ENCODE assay signal across 23 mouse cellular contexts in genomic region chr19:45730042-45730441, GRCm38 (mm10). TPM values are rescaled to one million over a fixed set of nuclear protein-coding genes. Genes with fewer than 3 reads are reported as not detected.
DNase-seq lines count a peak whose midpoint lies in the region; ATAC-seq and TF ChIP-seq lines count a peak whose summit lies in the region.
"Had no signal": no experiment of that assay in that cellular context is flagged by ENCODE, and none has a peak within 500 bp of the region (broad histone marks: within the 10 kb centered on the region; RNA-seq: fewer than 3 reads in every experiment).

No protein-coding gene starts in this region.

- no peak overlapping the region for H3K4me3 ChIP-seq in midbrain, embryonic 11.5 days (ENCODE audit: low read depth, low read length)
- H3K4me3 ChIP-seq in midbrain, embryonic 14.5 days (replicated peaks; ENCODE audit: low read depth, low read length): no peak overlapping the region
- H3K4me3 ChIP-seq in testis, adult 2 months (ENCODE audit: control insufficient read depth, low read depth, low read length): peak overlapping the region; percentile 52
- H3K4me3 ChIP-seq: embryonic facial prominence, embryonic 13.5 days; embryonic facial prominence, embryonic 15.5 days; erythroblast, embryonic 14.5 days; forebrain, embryonic 10.5 days; forebrain, embryonic 12.5 days had no signal

- H3K9ac ChIP-seq in midbrain, embryonic 11.5 days (ENCODE audit: low read length): no peak overlapping the region
- H3K9ac ChIP-seq in midbrain, embryonic 14.5 days (replicated peaks; ENCODE audit: low read length): no peak overlapping the region
- H3K9ac ChIP-seq: embryonic facial prominence, embryonic 13.5 days; embryonic facial prominence, embryonic 15.5 days; forebrain, embryonic 12.5 days had no signal

- H3K36me3 ChIP-seq in midbrain, embryonic 11.5 days (ENCODE audit: control insufficient read depth, insufficient read depth, low read length): no peaks in the 10 kb centered on the region
- no peaks in the 10 kb centered on the region for H3K36me3 ChIP-seq in midbrain, embryonic 14.5 days (ENCODE audit: control insufficient read depth, insufficient read depth, low read length)
- H3K36me3 ChIP-seq in testis, adult 2 months (ENCODE audit: control insufficient read depth, insufficient read depth, low read length): no peaks in the 10 kb centered on the region
- H3K36me3 ChIP-seq: embryonic facial prominence, embryonic 13.5 days; embryonic facial prominence, embryonic 15.5 days; forebrain, embryonic 10.5 days; forebrain, embryonic 12.5 days had no signal

- no peak for TF ChIP-seq POLR2A in testis, adult 2 months (IDR thresholded peaks at IDR 0.05; ENCODE audit: control insufficient read depth, low read depth, low read length)

- no peaks in the 10 kb centered on the region for H3K4me1 ChIP-seq in midbrain, embryonic 11.5 days (ENCODE audit: control insufficient read depth, insufficient read depth, low read length)
- no peaks in the 10 kb centered on the region for H3K4me1 ChIP-seq in midbrain, embryonic 14.5 days (ENCODE audit: control insufficient read depth, insufficient read depth, low read length)
- H3K4me1 ChIP-seq in testis, adult 2 months (ENCODE audit: control insufficient read depth, insufficient read depth, low read length): peaks cover 14% of the 10 kb centered on the region

- TF ChIP-seq CTCF in testis, adult 2 months (IDR thresholded peaks at IDR 0.05; ENCODE audit: control insufficient read depth, insufficient read depth, insufficient replicate concordance, low read depth, low read length): no peak

- H3K4me2 ChIP-seq in midbrain, embryonic 11.5 days: no peak overlapping the region
- H3K4me2 ChIP-seq in midbrain, embryonic 14.5 days (ENCODE audit: low read length): no peak overlapping the region
- H3K4me2 ChIP-seq: embryonic facial prominence, embryonic 13.5 days; embryonic facial prominence, embryonic 15.5 days; forebrain, embryonic 12.5 days had no signal

- H3K27me3 ChIP-seq in midbrain, embryonic 11.5 days (ENCODE audit: control insufficient read depth, insufficient read depth, low read length): peaks cover 86% of the 10 kb centered on the region
- H3K27me3 ChIP-seq in midbrain, embryonic 14.5 days (ENCODE audit: control insufficient read depth, insufficient read depth, low read length): peaks cover 50% of the 10 kb centered on the region
- no peaks in the 10 kb centered on the region for H3K27me3 ChIP-seq in testis, adult 2 months (ENCODE audit: control insufficient read depth, insufficient read depth, low read length)

- no peaks in the 10 kb centered on the region for H3K9me3 ChIP-seq in midbrain, embryonic 11.5 days (ENCODE audit: control insufficient read depth, low read length)
- no peaks in the 10 kb centered on the region for H3K9me3 ChIP-seq in midbrain, embryonic 14.5 days (ENCODE audit: control insufficient read depth, low read length)
- H3K9me3 ChIP-seq: embryonic facial prominence, embryonic 13.5 days; embryonic facial prominence, embryonic 15.5 days; forebrain, embryonic 10.5 days; forebrain, embryonic 12.5 days had no signal

- H3K27ac ChIP-seq in midbrain, embryonic 11.5 days (ENCODE audit: low read depth, low read length): no peak overlapping the region
- H3K27ac ChIP-seq in midbrain, embryonic 14.5 days (replicated peaks; ENCODE audit: low read depth, low read length): no peak overlapping the region
- no peak overlapping the region for H3K27ac ChIP-seq in testis, adult 2 months (ENCODE audit: control insufficient read depth, insufficient read depth, low read depth, low read length)
- H3K27ac ChIP-seq: embryonic facial prominence, embryonic 13.5 days; embryonic facial prominence, embryonic 15.5 days; forebrain, embryonic 10.5 days; forebrain, embryonic 12.5 days had no signal

- no peak for ATAC-seq in midbrain, embryonic 11.5 days (ENCODE audit: low FRiP score)
- no peak for ATAC-seq in midbrain, embryonic 14.5 days (ENCODE audit: low FRiP score, low TSS enrichment)
- ATAC-seq: forebrain, embryonic 14.5 days; forebrain, embryonic 16.5 days had no signal

- peak; percentile 3 for DNase-seq in embryo, embryonic 10 days (ENCODE audit: low spot score)
- DNase-seq in embryo, embryonic 10.5 days (ENCODE audit: low spot score): no peak
- peak; percentile 67 for DNase-seq in midbrain, embryonic 11.5 days (ENCODE audit: low spot score, missing footprints)
- no peak for DNase-seq in midbrain, embryonic 14.5 days
- no peak for DNase-seq in testis, postnatal 10 days (ENCODE audit: low spot score)
- DNase-seq: adrenal gland, adult 2 months; adrenal gland, postnatal 10 days; adrenal gland, postnatal 25 days; cerebellum, adult 11 months; cerebellum, adult 18-20 months; cerebellum, adult 9-10 months; cerebellum, postnatal 14 days; cerebellum, postnatal 36 days; embryo, embryonic 11 days had no signal

- WGBS in midbrain, embryonic 11.5 days: 79% methylated on average over 8 of the region's 8 CpGs
- 71% methylated on average over 8 of the region's 8 CpGs for WGBS in midbrain, embryonic 14.5 days

RNA-seq across cellular contexts. Expression of gene Fgf8, which starts 12.7 kb away (rescaled TPM):
- polyA plus RNA-seq in midbrain, embryonic 11.5 days (2014; fragmentation: Nextera tagmentation; extraction: Ambion mirVana): 8.5 and 11.4 TPM in 2 replicates
- 0.18 and 0.54 TPM in 2 replicates for polyA plus RNA-seq in midbrain, embryonic 14.5 days (2014; fragmentation: Nextera tagmentation; extraction: Ambion mirVana)
- polyA plus RNA-seq in testis, adult 2 months (2012; rRNA removed): 1.4 and 1.5 TPM in 2 replicates
- polyA plus RNA-seq: C2C12; erythroblast, embryonic 14.5 days had no signal

RNA-seq across cellular contexts. Expression of gene Npm3, which starts 19.3 kb away (rescaled TPM):
- polyA plus RNA-seq in midbrain, embryonic 11.5 days (2014; fragmentation: Nextera tagmentation; extraction: Ambion mirVana): 9.3 and 10.4 TPM in 2 replicates
- polyA plus RNA-seq in midbrain, embryonic 14.5 days (2014; fragmentation: Nextera tagmentation; extraction: Ambion mirVana): 7.6 and 26.4 TPM in 2 replicates
- 212 and 245 TPM in 2 replicates for polyA plus RNA-seq in testis, adult 2 months (2012; rRNA removed)

RNA-seq across cellular contexts. Expression of gene Mgea5, which starts 53.6 kb away (rescaled TPM):
- 68.8 and 78.9 TPM in 2 replicates for polyA plus RNA-seq in midbrain, embryonic 11.5 days (2014; fragmentation: Nextera tagmentation; extraction: Ambion mirVana)
- polyA plus RNA-seq in midbrain, embryonic 14.5 days (2014; fragmentation: Nextera tagmentation; extraction: Ambion mirVana): 95.8 and 118 TPM in 2 replicates
- 52.2 and 56.7 TPM in 2 replicates for polyA plus RNA-seq in testis, adult 2 months (2012; rRNA removed)

Comparison
In these comparisons a context has a peak if more than half of its experiments do, and no peak if none do; other contexts are left out.
1. DNase-seq: peak in embryo, embryonic 10 days (single experiment) and midbrain, embryonic 11.5 days (single experiment); none in embryo, embryonic 10.5 days (single experiment), midbrain, embryonic 14.5 days (single experiment) and testis, postnatal 10 days (single experiment).